Mouse (Mus musculus): ENCODE data around the gene Frmd4a. TPM values are rescaled to one million over a fixed set of nuclear protein-coding genes. Genes with fewer than 3 reads are reported as not detected.
A peak's percentile ranks its signal among the peaks of the same experiment; 100 is the strongest.

Frmd4a gene
- polyA plus RNA-seq, 1 experiment from 2014 or later = 28.8 TPM

DNA sequence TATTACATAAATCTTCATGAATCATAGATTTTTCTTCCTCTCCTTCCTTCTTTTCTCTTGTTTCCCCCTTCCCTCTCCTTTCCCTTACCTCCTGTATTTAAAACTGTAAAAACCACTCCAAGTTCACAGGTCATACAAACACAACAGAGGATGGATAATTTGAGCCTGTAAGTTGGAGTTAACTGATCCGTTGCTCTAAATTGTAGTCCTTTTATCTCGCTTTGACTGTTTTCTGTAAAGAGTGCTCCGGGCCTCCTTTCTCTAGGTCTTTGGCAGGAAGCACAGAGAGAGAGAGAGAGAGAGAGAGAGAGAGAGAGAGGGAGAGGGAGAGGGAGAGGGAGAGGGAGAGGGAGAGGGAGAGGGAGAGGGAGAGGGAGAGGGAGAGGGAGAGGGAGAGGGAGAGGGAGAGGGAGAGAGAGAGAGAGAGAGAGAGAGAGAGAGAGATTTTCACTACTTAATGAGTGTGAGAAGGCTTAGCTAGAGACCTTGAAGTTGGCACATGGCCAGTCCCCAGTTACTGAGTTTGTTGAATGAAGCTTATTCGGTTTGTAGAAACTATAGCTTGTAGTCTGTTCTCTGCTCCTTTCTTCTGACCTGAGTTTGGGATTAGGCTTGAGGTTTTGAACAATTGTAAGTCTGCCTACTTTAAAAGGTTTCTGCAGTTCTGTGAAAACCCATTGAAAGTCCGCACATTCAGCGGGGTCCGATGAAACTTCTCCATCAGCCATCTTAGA, 499.5 kb downstream of the Frmd4a start:
- Histone ChIP-seq H3K9ac (ENCODE audit: low read depth, low read length) (no peak overlapping the region), H3K36me3 (ENCODE audit: control insufficient read depth, insufficient read depth, low read length) (no peaks in the 10 kb centered on the region), H3K4me1 (ENCODE audit: control insufficient read depth, insufficient read depth, low read length) (peaks cover 14% of the 10 kb centered on the region), H3K4me3 (ENCODE audit: low read depth, low read length) (no peak overlapping the region), H3K4me2 (peak overlapping the region; percentile 49), H3K27me3 (ENCODE audit: control insufficient read depth, insufficient read depth, low read length) (no peaks in the 10 kb centered on the region), H3K9me3 (replicated peaks; ENCODE audit: control insufficient read depth, low read length) (no peaks in the 10 kb centered on the region), H3K27ac (ENCODE audit: low read depth, low read length) (peak overlapping the region; percentile 94)
- WGBS (ENCODE audit: insufficient replicate concordance) = 38% methylated on average over 7 of the region's 7 CpGs
- no peak for ATAC-seq (replicated peaks; ENCODE audit: insufficient number of reproducible peaks, low FRiP score, low TSS enrichment)

DNA sequence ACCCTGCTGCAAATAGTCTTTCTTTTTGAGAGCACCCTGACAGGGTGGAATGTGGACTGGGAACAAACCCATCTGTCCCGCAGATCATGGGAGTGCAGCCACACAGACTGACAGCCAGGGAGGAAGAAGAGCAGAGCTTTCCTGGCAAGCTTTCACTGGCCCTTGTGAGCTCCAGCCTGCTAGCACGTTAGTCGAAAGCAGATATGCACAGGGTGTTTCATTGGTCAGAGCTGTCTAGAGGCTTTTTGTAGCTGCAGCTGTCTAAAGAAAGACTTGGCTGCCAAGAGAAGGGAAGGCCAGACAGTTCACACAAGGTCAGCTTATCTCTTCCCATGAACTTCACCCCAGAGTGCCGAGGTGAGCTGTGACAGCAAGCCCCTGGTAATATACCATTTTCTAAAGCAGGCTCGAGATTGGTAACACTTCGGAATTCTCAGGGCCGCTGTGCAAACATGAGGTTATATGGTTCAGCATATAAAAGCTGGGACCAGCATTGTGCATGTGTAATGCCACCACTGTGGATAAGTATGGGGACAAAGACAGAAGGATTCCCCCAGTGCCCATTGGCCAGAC, 500.1 kb downstream of the Frmd4a start:
- WGBS (ENCODE audit: insufficient replicate concordance) = 10% methylated on average over 7 of the region's 7 CpGs
- H3K27ac ChIP-seq (ENCODE audit: low read depth, low read length) = peak overlapping the region; percentile 94
- H3K4me2 ChIP-seq = peak overlapping the region; percentile 49
- peak; percentile 91 for ATAC-seq (replicated peaks; ENCODE audit: insufficient number of reproducible peaks, low FRiP score, low TSS enrichment)
- H3K4me1 ChIP-seq (ENCODE audit: control insufficient read depth, insufficient read depth, low read length) = peaks cover 14% of the 10 kb centered on the region
- H3K36me3 ChIP-seq (ENCODE audit: control insufficient read depth, insufficient read depth, low read length) = no peaks in the 10 kb centered on the region
- H3K27me3 ChIP-seq (ENCODE audit: control insufficient read depth, insufficient read depth, low read length) = no peaks in the 10 kb centered on the region
- no peak overlapping the region for H3K4me3 ChIP-seq (ENCODE audit: low read depth, low read length)
- H3K9me3 ChIP-seq (replicated peaks; ENCODE audit: control insufficient read depth, low read length) = no peaks in the 10 kb centered on the region
- no peak overlapping the region for H3K9ac ChIP-seq (ENCODE audit: low read depth, low read length)

DNA sequence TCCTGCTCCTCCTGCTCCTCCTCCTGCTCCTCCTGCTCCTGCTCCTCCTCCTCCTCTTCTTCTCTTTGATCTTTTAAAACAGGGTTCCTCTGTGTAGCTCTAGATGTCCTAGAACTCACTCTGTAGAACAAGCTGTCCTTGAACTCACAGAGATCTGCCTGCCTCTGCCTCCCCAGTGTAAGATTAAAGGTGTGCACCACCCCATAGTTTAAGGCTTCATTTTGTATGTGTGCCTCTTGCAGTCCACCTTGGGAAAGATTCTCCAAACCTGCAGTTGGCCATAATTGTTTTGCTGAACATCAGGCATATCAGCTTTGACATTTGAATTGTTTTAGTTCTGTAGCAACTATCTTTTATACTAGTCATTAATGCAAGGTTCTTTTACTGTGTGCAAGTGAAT, 501.0 kb downstream of the Frmd4a start:
- ATAC-seq (replicated peaks; ENCODE audit: insufficient number of reproducible peaks, low FRiP score, low TSS enrichment) = no peak
- H3K4me1 ChIP-seq (ENCODE audit: control insufficient read depth, insufficient read depth, low read length) = peaks cover 14% of the 10 kb centered on the region
- no peak overlapping the region for H3K27ac ChIP-seq (ENCODE audit: low read depth, low read length)
- H3K27me3 ChIP-seq (ENCODE audit: control insufficient read depth, insufficient read depth, low read length) = no peaks in the 10 kb centered on the region
- no peaks in the 10 kb centered on the region for H3K36me3 ChIP-seq (ENCODE audit: control insufficient read depth, insufficient read depth, low read length)
- H3K4me2 ChIP-seq = no peak overlapping the region
- H3K9ac ChIP-seq (ENCODE audit: low read depth, low read length) = no peak overlapping the region
- H3K4me3 ChIP-seq (ENCODE audit: low read depth, low read length) = no peak overlapping the region
- no peaks in the 10 kb centered on the region for H3K9me3 ChIP-seq (replicated peaks; ENCODE audit: control insufficient read depth, low read length)

DNA sequence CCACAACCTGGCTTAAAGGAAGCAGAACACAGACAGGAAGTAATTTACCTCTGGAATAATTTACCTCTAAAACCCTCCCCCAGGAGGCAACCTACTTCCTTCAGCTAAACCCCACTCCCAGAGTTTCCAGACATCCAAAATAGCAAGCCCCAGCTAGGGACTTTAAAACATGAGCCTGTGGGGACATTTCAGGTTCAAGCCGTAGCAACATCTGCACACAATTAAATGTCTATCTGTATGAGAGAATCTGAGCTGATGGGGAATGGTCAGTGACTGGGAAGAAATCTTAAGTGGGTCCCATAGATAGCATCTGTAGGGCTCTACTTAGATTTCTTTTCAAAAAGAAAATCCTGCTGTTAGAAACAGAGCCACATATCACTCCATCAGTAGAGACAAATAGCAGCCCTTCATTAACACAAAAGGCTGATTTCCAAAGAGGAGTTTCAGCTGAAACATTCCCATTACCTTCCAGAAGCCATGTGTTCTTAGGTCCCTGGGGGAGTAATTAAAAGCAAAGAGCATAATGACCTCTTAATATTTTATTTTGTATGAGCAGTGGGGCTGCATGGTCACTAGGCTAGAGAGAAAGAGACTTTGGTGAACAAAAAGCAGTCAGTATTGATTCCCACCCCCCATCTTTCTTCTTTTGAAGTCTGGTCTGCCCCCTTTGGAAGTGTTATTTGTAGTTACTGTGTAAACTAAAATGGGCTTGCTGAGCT, 505.4 kb downstream of the Frmd4a start:
- WGBS (ENCODE audit: insufficient replicate concordance) = 59% methylated on average over 1 of the region's 1 CpGs
- no peak for ATAC-seq (replicated peaks; ENCODE audit: insufficient number of reproducible peaks, low FRiP score, low TSS enrichment)
- H3K9me3 ChIP-seq (replicated peaks; ENCODE audit: control insufficient read depth, low read length) = no peaks in the 10 kb centered on the region
- H3K27me3 ChIP-seq (ENCODE audit: control insufficient read depth, insufficient read depth, low read length) = no peaks in the 10 kb centered on the region
- no peak overlapping the region for H3K4me3 ChIP-seq (ENCODE audit: low read depth, low read length)
- no peak overlapping the region for H3K27ac ChIP-seq (ENCODE audit: low read depth, low read length)
- H3K9ac ChIP-seq (ENCODE audit: low read depth, low read length) = no peak overlapping the region
- H3K4me2 ChIP-seq = no peak overlapping the region
- peaks cover 1% of the 10 kb centered on the region; the same call in 1 of the 2 replicates for H3K4me1 ChIP-seq (ENCODE audit: control insufficient read depth, insufficient read depth, low read length)
- H3K36me3 ChIP-seq (ENCODE audit: control insufficient read depth, insufficient read depth, low read length) = no peaks in the 10 kb centered on the region

DNA sequence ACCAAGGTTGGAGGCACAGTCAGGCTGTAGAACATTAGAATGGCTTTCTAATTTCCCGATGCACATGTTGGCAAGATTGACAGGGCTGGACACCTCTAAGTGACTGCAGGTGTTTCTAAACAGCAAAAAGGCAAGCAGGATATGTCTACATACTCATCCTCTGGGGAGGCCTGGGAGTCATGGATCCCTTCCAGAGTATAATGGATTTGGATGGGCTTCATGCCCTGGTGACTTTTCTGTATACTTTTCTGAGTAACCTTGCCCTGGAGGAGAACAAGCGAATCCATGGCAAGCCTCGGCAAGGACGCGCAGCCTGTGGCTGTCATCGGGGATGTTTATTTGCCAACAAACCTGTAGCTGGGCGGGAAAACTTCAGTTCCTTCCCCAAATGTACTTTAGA, 509.6 kb downstream of the Frmd4a start:
- 82% methylated on average over 7 of the region's 7 CpGs for whole genome bisulfite sequencing (ENCODE audit: insufficient replicate concordance)

DNA sequence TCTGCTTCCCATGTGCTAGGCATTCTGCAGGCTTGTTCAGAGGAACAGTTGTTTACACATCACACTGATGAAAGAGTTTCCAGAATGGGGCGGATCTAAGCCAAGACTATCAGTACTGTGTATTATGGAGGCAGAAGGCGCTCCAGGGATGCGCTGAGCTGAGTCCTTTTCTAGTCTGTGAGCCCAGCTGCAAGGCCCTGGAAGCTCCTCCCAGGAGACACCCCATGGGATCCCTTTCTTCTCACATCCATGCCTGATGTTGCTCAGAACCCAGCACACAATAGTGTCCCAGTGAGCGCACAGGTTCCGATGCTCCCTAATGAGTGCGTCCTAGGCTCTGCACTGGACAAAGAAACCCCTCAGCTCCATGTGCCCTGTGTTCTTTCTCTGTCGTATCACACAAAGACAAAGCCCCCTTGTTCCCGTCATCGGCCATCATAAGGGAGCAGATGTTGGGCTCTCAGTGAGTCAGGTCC, 511.8 kb downstream of the Frmd4a start:
- Histone ChIP-seq H3K36me3 (ENCODE audit: control insufficient read depth, insufficient read depth, low read length) (peaks cover 3% of the 10 kb centered on the region; the same call in 1 of the 2 replicates), H3K27me3 (ENCODE audit: control insufficient read depth, insufficient read depth, low read length) (no peaks in the 10 kb centered on the region), H3K4me1 (ENCODE audit: control insufficient read depth, insufficient read depth, low read length) (0 out of 2 replicates have a peak, but pooled peaks cover 4% of the 10 kb centered on the region), H3K9ac (ENCODE audit: low read depth, low read length) (no peak overlapping the region), H3K9me3 (replicated peaks; ENCODE audit: control insufficient read depth, low read length) (no peaks in the 10 kb centered on the region), H3K27ac (ENCODE audit: low read depth, low read length) (no peak overlapping the region), H3K4me3 (ENCODE audit: low read depth, low read length) (no peak overlapping the region), H3K4me2 (no peak overlapping the region)
- no peak for ATAC-seq (replicated peaks; ENCODE audit: insufficient number of reproducible peaks, low FRiP score, low TSS enrichment)
- WGBS (ENCODE audit: insufficient replicate concordance) = 66% methylated on average over 9 of the region's 9 CpGs

More for the DNA sequence above, 509.6 kb downstream of the Frmd4a start:
- H3K4me3 ChIP-seq (ENCODE audit: low read depth, low read length) = no peak overlapping the region
- no peak overlapping the region for H3K4me2 ChIP-seq
- H3K9ac ChIP-seq (ENCODE audit: low read depth, low read length) = no peak overlapping the region
- no peaks in the 10 kb centered on the region for H3K36me3 ChIP-seq (ENCODE audit: control insufficient read depth, insufficient read depth, low read length)
- no peaks in the 10 kb centered on the region for H3K9me3 ChIP-seq (replicated peaks; ENCODE audit: control insufficient read depth, low read length)
- H3K27ac ChIP-seq (ENCODE audit: low read depth, low read length) = no peak overlapping the region
- H3K4me1 ChIP-seq (ENCODE audit: control insufficient read depth, insufficient read depth, low read length) = 0 out of 2 replicates have a peak, but pooled peaks cover 4% of the 10 kb centered on the region
- no peaks in the 10 kb centered on the region for H3K27me3 ChIP-seq (ENCODE audit: control insufficient read depth, insufficient read depth, low read length)
- ATAC-seq (replicated peaks; ENCODE audit: insufficient number of reproducible peaks, low FRiP score, low TSS enrichment) = no peak

DNA sequence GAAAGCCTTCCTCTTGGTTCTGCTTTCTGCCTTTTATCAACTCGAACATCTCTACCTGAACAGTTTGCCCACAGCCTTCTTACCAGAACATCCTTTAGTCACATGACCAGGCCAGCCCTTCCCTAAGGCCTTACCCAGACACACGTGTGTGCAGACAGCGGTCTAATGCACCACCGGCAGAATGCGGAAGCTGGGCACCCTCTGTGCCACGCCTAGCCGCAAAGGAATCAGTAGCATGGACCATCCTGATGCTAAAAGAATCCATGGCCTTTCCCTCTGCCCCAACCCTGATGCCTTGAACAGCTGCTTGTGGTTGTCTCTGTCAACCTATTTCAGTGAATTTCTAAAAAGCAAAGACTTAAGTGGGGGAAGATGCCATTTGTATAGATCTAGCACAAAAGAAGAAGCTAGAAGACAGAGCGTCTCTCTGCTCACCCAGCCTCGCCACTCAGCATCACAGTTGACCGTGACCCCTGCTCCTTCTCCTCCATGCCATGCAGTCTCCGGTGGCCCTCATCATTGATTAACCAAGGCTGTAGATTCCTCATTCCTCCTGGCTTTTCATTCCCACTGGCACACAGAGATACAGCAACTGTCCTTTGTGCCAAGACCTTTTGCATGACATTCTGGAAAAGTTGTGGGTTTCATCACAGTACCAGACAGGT, 514.1 kb downstream of the Frmd4a start:
- WGBS (ENCODE audit: insufficient replicate concordance) = 87% methylated on average over 11 of the region's 11 CpGs
- no peak overlapping the region for H3K9ac ChIP-seq (ENCODE audit: low read depth, low read length)
- no peaks in the 10 kb centered on the region for H3K9me3 ChIP-seq (replicated peaks; ENCODE audit: control insufficient read depth, low read length)
- H3K27me3 ChIP-seq (ENCODE audit: control insufficient read depth, insufficient read depth, low read length) = no peaks in the 10 kb centered on the region
- no peak overlapping the region for H3K4me2 ChIP-seq
- H3K4me3 ChIP-seq (ENCODE audit: low read depth, low read length) = no peak overlapping the region
- H3K4me1 ChIP-seq (ENCODE audit: control insufficient read depth, insufficient read depth, low read length) = 0 out of 2 replicates have a peak, but pooled peaks cover 4% of the 10 kb centered on the region
- ATAC-seq (replicated peaks; ENCODE audit: insufficient number of reproducible peaks, low FRiP score, low TSS enrichment) = no peak
- H3K36me3 ChIP-seq (ENCODE audit: control insufficient read depth, insufficient read depth, low read length) = peaks cover 4% of the 10 kb centered on the region; the same call in 1 of the 2 replicates
- no peak overlapping the region for H3K27ac ChIP-seq (ENCODE audit: low read depth, low read length)

DNA sequence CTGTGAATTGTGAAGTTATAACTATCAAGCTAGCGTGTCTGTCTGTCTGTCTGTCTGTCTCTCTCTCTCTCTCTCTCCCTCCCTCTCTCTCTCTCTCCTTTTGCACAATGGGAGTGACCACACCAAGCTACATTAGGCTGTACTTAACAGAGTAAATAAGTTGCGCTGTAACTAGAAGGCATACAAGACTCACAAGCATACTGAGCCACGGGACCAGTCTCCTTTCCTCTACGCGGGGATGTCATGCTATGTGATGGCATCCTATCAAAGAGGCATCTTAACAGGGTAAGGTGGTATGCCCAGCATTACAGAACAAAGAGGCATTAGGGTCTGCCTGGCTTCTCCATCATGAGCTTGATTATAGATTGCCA, 514.7 kb downstream of the Frmd4a start:
- no peaks in the 10 kb centered on the region for H3K9me3 ChIP-seq (replicated peaks; ENCODE audit: control insufficient read depth, low read length)
- H3K4me3 ChIP-seq (ENCODE audit: low read depth, low read length) = no peak overlapping the region
- no peak overlapping the region for H3K27ac ChIP-seq (ENCODE audit: low read depth, low read length)
- no peak overlapping the region for H3K4me2 ChIP-seq
- H3K36me3 ChIP-seq (ENCODE audit: control insufficient read depth, insufficient read depth, low read length) = peaks cover 6% of the 10 kb centered on the region; the same call in 1 of the 2 replicates
- H3K9ac ChIP-seq (ENCODE audit: low read depth, low read length) = no peak overlapping the region
- ATAC-seq (replicated peaks; ENCODE audit: insufficient number of reproducible peaks, low FRiP score, low TSS enrichment) = no peak
- no peaks in the 10 kb centered on the region for H3K27me3 ChIP-seq (ENCODE audit: control insufficient read depth, insufficient read depth, low read length)
- WGBS (ENCODE audit: insufficient replicate concordance) = 89% methylated on average over 5 of the region's 5 CpGs
- 0 out of 2 replicates have a peak, but pooled peaks cover 4% of the 10 kb centered on the region for H3K4me1 ChIP-seq (ENCODE audit: control insufficient read depth, insufficient read depth, low read length)
